Mouse (Mus musculus): ENCODE results near the gene Ccdc110.

The Ccdc110 gene

DNA sequence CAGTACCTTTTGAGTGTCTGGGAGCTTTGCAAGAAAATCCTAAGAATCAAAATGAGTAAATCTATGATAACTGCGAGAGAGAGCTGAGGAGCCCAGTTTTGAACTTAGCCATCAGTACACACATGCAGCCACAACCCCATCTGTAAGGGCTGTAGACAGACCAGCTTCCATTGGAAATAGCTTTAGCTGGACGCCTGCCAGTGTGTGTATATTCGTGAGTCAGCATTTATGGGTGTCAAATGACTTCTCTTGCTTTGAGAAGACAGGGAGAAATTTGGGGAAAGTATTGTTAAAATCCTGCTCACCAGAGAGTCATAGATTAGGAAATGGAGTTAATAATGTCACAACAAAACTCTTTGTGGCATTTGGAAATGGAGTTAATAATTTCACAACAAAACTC is 52.2 kb downstream of the Ccdc110 start:
- DNase-seq: no peak

- DNase-seq: no peak
Measured at GRCm38 (mm10) chr8:45988189-45988588, 53.8 kb downstream of the Ccdc110 start.

- no peak for DNase-seq
Measured at GRCm38 (mm10) chr8:45990631-45991310, 56.4 kb downstream of the Ccdc110 start.
